Mouse (Mus musculus): ENCODE measurements around the gene Aox1. TPM values are rescaled to one million over a fixed set of nuclear protein-coding genes. Genes with fewer than 3 reads are reported as not detected.

The Aox1 gene
- total RNA-seq, 4 experiments from 2014 or later = 7.2 to 9.7 (median 7.8) TPM

DNA sequence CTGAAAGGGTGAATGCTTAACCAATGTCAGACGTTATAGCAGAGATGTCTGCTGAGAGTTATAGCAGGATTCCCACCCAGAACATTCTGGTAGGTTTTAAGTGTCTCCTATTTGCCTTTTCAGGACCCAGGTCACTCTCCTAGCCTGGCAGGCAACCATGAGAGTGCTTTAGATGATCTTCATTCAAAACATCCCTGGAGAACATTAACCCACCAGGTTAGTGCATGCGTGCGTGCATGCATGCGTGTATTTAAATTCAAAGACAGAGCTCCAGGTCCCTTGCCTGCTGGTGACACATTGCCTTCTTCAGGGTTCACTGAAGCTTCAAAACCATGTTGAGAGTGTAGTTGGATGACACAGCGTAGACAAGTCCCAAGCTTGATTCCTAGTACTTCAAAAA lies 35.4 kb downstream of the Aox1 start:
- DNase-seq (ENCODE audit: low spot score in 2 of 2) = no peak

DNA sequence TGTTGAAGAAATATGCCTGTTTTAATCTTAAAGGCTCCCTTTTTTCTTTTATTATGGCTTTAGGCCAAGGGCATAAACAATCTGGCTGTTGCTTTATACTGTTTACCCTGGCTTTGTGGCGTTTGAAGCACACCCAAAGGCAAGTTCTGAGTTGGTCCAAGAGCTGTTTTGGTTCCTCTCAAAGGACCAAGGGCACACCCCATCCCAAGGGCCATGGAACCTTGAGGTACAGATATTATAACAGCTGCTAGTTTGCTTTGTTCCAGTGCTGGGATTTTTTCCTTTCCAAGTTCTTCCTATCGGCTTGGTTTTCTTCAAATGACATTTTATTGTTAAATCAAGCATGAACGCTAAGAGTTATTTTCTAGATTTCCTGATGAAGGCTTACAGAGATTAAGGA lies 35.9 kb downstream of the Aox1 start:
- no peak for DNase-seq (ENCODE audit: low spot score in 2 of 2)

DNA sequence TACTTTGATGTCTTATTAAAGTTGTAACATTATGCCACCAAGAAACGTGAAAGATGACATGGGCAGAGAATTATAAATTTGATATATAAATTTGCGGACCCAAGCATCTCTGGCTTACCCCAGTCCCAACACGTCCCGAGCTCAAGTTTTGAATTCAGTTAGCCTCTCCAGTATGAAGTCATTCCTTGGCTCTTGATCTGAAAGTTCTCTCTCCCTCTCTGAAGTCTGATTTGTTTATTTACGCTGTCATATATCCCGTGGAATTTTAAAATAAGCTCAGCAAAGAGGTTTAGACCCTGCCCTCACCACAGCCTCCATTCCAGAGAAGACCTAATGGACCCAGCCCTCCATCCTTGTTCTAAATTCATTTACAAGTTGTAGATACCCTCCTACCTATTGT lies 39.5 kb downstream of the Aox1 start:
- no peak for DNase-seq (ENCODE audit: low spot score in 2 of 2)

DNA sequence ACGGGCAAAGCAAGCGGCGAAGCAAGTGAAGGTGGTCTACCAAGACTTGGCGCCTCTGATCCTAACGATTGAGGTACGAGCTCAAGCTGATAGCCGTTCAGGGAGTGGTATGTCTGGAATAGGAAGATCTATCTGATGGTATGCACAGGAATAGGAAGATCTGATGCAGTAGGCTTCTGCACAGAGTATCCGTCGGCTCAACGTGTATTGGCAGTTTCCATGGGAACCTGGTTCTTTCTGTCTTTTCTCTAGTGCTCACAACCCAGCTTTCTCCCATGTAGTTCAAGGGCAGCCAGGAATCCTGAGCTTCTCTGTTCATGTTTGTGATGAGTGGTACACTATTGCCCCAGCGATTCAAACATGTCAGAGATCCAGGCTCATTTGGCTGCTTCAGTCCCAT lies 40.4 kb downstream of the Aox1 start:
- DNase-seq (ENCODE audit: low spot score in 2 of 2) = no peak

DNA sequence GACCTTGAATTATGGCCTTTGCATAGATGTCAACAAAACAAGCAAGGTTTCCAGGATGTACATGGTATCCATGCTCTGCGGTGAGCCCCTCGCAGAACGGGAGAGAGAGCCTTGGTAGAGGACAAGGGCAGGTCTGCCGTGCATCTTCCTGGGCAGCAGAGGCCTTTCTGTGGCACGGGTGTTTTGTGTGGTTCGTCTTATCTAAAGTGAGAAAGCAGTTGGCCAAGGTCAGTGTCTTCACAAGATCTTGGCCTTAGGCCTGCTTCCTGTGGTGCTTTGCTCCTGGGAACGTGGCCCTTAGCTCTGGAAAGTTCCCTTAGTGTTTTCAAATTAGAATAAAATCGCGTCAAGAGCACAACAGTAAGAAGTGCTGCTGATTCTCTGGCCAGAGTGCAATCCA lies 41.3 kb downstream of the Aox1 start:
- no peak for DNase-seq (ENCODE audit: low spot score in 2 of 2)

DNA sequence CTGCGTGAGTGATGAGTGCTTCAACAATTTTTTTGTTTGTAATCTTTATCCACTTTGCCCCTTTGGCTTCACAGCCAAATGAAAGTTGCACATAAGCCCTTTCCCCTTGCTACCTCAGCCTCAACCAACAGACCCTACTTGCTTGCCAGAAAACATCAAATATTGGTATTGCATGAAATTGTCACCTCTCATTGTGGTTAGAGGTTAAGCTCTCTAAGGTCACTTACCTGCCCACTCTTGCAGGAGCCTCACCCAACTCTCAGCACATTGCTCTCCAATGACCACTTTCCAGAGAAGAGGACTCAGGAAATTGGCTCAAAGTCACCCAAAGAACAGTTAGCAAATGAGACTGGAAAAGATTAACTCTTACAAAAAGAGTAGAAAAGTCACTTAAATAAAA lies 41.8 kb downstream of the Aox1 start:
- DNase-seq (ENCODE audit: low spot score in 2 of 2) = no peak

DNA sequence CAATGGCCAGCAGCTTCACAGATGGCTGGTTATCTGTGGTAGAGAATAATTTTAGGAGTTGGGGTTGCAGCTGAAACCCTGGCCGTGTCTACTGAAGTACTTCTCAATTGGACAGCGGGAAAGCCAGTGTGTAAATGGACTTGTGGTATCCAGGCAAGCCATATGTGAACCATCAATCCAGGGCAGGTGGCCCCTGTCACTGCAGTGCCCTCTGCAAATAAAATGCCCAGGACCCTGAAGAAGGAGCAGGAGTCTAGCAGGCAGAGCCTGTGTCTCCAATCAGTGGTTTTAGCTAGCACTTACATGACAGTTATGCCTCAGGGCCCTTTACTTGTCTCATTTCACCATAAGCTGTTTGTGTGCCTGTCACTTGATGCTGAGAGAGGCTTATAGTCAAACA lies 42.7 kb downstream of the Aox1 start:
- DNase-seq (ENCODE audit: low spot score in 2 of 2) = no peak

DNA sequence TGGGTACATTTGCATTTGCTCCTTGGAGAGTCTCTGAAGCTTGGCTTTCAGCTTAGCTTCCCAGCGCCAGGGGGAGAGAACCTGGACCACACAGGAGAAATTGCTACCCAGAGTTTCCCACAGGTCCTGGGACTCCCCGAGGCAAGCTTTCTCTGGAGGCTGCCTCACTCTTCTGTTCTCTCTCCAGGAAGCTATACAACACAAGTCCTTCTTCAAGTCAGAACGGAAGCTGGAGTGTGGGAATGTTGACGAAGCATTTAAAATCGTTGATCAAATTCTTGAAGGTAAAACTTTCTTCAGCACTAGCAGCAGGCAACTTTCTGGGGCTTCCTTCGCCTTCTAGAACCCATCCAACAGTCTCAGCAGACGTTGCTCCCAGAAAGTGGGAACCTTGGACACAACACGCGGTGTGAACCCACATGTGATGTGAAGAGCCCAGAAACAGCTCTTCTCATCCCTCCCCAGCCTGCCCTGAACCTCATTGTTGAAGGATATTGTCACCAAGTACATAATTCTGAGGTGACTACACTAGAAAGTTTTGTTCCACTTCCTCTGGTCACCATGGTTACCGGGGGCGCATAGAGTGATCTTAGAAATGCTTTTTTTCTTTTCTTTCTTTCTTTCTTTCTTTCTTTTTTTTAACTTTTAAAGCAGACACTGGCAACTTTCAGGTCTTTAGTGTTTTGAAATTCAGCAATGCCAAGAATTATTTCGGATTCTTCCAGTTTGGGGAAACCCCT lies 43.4 kb downstream of the Aox1 start:
- no peak for DNase-seq (ENCODE audit: low spot score in 2 of 2)

DNA sequence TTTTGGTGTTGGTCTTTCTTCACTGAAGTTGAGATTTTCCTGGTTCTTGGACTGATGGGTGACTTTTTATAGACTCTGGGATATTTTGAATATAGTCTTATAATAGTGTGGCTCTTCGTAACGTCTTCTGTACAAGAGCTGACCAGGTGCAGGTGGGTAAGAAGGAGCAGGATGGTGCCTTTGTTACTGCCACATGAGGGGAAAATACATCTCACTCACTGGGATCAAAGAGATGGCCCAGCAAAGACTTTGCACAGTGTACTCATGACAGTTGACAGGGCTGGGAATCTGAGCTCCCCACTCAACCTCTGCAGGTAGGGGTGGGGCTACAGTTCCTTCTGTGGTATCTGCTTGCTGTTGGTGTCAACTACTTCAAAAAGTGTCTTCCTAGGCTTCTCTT lies 44.5 kb downstream of the Aox1 start:
- DNase-seq (ENCODE audit: low spot score in 2 of 2) = no peak

DNA sequence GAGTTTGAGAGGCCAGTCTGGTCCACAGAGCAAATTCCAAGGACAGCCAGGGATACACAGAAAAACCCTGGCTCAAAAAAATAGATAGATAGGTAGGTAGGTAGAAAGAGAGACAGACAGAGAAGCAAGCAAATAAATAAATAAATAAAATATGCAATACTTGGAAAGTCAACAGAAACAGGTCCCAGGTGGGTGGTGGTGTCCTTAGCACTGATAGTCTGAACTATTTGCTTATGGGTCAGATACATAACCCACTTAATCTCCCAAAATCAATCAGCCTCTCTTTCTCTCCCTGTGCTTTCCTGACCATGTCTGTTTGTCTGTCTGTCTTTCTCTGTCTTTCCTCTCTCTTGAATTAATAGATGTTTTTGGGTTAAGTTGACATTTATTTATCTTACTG lies 48.2 kb downstream of the Aox1 start:
- no peak for DNase-seq (ENCODE audit: low spot score in 2 of 2)

DNA sequence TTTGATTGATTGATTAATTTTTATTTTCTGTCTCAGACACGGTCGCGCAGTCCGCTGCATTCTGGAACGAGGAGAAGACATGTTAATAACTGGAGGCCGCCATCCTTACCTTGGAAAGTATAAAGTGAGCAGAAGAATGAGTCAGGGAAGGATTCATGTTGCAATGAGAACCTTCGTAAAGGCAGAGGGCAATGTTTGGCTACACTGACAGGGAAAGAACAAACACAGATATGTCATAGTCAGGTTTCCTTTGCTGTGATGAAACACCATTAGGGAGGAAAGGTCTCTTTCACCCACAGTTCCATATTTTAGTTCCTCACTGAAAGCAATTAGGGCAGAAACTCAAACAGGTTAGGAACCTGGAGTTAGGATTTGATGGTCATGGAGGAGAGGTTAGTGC lies 48.7 kb downstream of the Aox1 start:
- no peak for DNase-seq (ENCODE audit: low spot score in 2 of 2)

DNA sequence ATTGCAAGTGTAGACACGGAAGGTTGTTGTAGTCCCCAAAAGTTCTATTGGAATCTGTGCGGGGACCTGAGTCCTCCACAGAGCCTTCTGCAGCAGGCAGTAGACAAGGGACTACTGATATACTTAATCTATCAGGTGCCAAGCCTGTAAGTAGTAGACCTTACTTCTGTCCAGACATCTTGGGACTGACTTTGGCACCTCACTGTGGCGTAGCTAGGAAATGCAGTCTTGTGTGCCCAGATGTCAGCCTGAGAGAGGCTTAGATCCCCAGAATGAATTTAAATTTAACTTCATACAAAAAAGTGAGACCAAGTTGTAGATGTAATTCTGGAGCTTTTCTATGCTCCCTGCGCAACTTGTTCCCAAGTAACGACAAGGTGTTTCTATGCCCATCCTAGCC lies 50.0 kb downstream of the Aox1 start:
- no peak for DNase-seq (ENCODE audit: low spot score in 2 of 2)

DNA sequence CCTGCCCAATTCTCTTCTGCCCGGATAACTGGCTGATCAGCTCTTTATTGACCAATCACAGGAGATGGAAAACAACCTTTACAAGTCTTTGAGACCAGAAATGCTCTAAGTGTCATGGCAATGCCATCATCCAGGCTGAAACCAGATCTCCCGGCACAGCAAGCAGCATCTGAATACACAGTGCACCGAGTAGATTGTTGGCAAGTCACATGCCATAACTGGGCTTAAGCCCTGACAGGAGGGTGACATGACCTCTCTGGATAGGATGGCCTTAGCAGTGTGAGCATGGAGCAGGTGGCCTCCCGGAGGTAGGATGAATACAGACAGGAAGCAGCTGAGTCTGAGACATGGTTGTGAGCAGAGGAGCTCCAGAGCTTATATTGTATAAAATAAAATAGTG lies 50.7 kb downstream of the Aox1 start:
- DNase-seq (ENCODE audit: low spot score in 2 of 2) = no peak

DNA sequence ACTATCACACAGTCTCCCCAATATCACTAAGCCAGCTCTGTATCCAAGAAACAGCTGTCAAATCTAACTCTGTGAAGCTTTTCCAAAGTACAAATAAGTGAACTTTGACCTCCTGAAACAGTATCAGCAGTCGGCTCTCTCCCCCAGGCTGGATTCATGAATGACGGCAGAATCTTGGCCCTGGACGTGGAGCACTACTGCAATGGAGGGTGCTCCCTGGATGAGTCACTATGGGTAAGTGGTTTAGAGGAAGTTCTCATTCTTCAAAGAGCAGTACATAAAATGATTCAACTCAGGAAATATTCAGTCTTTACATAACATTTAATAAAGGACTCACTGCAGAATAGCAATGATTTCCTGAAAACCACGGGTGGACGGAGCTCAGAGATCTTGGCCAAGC lies 51.6 kb downstream of the Aox1 start:
- DNase-seq (ENCODE audit: low spot score in 2 of 2) = no peak

DNA sequence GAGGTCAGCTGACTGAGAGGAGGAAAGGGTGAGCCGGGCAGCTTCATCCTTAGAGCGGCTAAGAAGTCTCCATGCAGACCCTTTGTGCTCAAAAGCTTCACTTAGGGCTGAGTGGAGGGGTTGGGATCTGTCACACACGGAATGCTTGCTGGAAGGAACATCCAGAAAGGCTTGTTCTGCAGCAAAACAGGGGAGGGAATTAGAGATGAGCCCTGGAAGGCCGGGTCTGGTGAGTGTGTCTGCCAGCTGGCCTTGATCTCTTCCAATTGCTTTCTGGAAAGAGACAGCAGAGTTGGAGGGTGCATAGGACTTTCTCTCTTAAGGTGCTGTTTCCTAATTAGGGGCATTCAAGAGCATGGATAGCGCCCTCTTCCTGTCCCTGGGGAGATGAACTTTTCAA lies 59.6 kb downstream of the Aox1 start:
- DNase-seq (ENCODE audit: low spot score in 2 of 2) = peak in 1 of 2 experiments; percentile 25

DNA sequence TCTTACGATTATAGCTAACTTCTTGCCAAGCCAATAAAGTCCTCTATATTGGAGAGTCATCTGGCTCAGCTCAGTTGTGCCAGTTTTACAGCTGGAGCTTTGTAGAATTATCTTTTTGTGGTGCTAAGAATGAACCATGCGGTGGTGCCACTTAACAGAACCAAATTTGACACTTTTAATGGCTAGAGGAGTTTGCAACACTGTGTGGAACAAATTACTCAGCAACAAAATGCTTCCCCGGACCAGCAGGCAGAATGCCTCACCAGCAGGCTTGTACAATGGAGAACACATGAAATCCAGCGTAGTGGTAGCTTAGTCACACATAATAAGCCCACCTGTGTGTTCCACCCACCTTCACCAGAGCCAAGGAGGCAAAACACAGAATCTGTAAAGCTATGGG lies 60.5 kb downstream of the Aox1 start:
- DNase-seq (ENCODE audit: low spot score in 2 of 2) = no peak

DNA sequence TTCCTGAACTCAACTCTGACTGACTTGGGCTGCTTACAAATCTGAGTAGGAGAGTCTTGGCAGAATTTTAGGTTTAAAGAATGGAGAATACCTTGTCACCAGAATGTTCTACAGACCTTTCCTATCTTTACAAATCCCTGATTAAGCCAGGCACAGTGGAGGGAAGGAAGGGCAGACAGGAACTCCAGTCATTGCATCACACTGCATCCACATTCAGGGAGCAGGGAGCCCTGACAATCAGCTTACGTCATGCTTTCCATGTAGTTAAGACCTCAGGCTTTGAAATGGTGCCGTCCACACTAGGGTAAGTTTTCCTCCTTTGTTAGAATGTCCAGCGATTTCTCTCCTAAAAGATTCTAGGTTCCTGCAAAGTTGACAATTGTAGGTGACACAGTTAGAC lies 61.5 kb downstream of the Aox1 start:
- DNase-seq (ENCODE audit: low spot score in 2 of 2) = no peak

DNA sequence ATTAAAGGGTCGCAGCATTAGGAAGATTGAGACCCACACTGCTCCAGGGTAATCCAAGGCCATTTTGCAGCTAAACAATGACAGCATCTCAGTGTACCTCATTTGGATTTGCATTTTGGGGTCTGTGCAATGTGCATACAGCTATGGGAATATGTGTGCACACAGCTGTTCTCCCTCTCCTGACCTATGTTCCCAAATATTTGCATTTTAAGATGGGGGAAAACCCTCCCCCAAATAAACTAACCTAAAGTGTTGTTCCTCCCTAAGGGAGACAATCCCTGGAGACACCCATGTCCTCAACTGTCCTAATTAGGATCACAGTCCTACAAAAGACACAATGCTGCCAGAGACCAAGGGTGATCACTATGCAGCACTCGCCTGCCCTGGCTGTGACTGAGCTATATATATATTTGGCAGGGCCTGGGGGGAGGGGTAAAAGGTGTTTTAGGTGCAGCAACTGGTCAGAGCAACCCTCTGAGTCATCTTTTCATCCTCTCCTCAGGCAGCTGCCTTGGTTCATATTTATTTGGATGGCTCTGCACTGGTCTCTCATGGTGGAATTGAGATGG lies 62.3 kb downstream of the Aox1 start:
- no peak for DNase-seq (ENCODE audit: low spot score in 2 of 2)

DNA sequence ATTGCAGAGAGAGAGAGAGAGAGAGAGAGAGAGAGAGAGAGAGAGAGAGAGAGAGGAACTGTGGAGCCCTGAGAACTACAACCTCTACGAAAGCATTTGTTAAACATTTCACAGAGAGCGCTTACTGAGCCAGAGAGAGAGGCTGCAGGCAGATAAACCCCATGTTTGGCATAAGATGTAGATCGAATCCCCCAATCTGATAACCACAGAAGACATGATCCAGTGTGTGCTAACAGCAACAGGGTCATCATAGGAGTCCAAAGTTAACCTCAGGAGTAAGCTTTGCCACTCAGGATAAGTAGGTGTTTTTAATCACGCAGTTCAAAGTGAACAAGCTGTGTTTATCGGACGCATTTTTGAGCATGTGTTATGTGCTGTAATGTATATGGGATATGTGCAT lies 67.6 kb downstream of the Aox1 start:
- no peak for DNase-seq (ENCODE audit: low spot score in 2 of 2)

DNA sequence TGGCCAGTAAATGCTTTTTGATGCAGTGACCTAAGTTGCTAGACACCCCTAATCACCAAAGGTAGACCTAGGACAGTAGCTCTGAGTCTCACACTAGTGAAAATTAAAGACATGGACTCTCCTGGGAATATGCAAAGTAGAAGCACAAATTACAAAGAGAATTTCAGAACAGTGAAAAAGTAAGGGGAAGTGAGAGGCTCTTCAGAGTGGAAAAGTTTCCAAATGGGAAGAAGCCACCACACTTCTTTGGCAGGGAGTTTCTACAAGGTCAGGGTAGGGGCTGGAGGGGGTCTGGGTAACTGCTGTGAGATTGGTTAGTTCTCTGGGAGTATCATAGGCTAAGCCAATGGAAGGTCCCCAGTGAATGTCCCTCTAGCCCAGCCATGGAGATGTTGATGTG lies 69.4 kb downstream of the Aox1 start:
- no peak for DNase-seq (ENCODE audit: low spot score in 2 of 2)

DNA sequence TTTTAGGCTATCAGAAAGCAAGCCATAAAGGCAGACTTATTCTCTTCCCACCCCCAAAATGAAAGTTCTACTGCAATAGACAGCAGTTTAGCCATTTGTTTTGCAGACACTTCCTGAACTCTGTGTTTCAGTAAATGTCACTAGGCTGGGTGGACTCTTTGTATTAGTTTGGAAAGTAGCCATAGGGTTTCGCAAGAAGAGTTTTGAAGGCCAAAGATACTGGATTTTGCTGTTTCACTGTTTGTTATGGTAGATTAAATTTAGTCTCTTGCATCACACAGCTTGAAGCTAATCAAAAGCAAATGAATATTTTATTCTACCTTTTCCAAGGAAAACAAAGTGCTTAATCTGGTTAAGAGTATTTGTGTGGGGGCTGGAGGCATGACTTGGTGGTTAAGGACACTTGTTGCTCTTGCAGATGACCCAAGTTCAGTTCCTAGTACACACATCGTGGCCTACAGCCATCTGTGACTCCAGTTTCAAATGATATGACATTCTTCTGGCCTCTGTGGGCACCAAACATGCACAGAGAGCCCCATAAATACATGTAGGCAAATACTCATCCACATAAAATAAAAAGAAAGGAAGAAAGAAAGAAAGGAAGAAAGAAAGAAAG lies 71.9 kb downstream of the Aox1 start:
- DNase-seq (ENCODE audit: low spot score in 2 of 2) = no peak

DNA sequence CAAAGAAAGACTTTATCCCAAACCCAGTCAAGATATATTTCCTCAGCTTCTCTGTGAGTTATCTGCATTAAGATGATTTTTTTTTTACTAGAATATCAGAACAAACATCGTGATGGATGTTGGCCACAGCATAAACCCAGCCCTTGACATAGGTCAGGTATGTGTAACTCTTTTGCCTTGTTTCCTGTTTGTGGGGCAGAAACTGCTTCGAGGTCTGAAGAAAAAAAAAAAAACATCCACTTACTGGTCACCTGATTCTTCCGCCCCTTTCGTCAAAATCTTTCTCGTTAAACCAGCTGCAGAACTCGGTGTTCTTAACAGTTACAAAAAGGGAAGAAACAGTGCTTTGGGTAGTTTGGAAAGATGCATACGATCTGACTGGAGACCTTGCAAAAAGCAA lies 72.8 kb downstream of the Aox1 start:
- no peak for DNase-seq (ENCODE audit: low spot score in 2 of 2)

DNA sequence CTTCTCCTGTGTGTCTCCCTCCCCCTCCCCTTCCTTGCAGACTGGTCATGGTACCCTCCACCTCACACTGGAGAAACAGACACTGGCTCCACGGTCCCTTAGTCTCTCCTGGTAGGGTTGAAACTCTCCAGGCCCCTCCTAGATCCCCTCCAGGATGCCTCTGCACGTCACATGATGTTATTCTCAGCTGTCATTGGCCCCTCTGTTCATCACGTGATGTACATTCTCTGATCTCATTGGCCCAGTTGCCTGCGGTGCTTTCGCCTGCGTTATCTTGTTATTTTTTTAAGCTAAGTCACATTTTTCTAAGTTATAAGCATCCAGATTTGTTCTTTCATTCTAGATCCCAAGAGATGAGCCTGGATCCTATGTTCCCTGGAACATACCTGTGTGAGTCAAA lies 76.0 kb downstream of the Aox1 start:
- no peak for DNase-seq (ENCODE audit: low spot score in 2 of 2)

Data from gastrocnemius, adult 8-10 months (tissue).